Mouse (Mus musculus) G1E (cell line): Measurements from ENCODE around the gene Slc8a2. TPM values are rescaled to one million over a fixed set of nuclear protein-coding genes. Genes with fewer than 3 reads are reported as not detected.

Experiments used
- ATAC-seq: 2 replicates; pipeline ENCODE4 v1.8.0; 2016; ENCODE audit warnings: mild to moderate bottlenecking; ENCODE audit not compliant: insufficient number of reproducible peaks, poor library complexity, low FRiP score, severe bottlenecking; ENCODE audit errors: extremely low read depth
- DNase-seq: peaks from one replicate; pipeline ENCODE4 v3.0.0; 2012; ENCODE audit warnings: low spot score
- H3K27me3 ChIP-seq: 2 replicates; pipeline ENCODE4 v1.6.1; 2012; ENCODE audit warnings: mild to moderate bottlenecking, low read length, inconsistent platforms; ENCODE audit not compliant: insufficient read depth
- H3K36me3 ChIP-seq: replicated peaks from 2 replicates; pipeline ENCODE3; 2012; ENCODE audit warnings: mild to moderate bottlenecking, inconsistent platforms
- H3K4me1 ChIP-seq: 2 replicates; pipeline ENCODE4 v1.6.1; 2012; ENCODE audit warnings: low read depth, low read length, inconsistent platforms, mixed read lengths; ENCODE audit not compliant: insufficient read depth
- H3K4me3 ChIP-seq: 2 replicates; pipeline ENCODE4 v1.5.1; 2012; ENCODE audit warnings: low read depth, mild to moderate bottlenecking, inconsistent platforms, low read length, moderate library complexity, mixed read lengths
- H3K9me3 ChIP-seq: replicated peaks from 2 replicates; pipeline ENCODE4 v1.6.1; 2012; ENCODE audit warnings: inconsistent platforms
- CTCF ChIP-seq: IDR thresholded peaks from 2 replicates; pipeline ENCODE4 v1.5.1; 2012; ENCODE audit warnings: low read depth, low read length, inconsistent platforms, mixed read lengths
- GATA1 ChIP-seq: IDR thresholded peaks from 2 replicates; pipeline ENCODE4 v1.6.1; 2012; ENCODE audit warnings: borderline replicate concordance, low read length, inconsistent platforms, mixed read lengths
- GATA2 ChIP-seq: IDR thresholded peaks from 2 replicates; pipeline ENCODE4 v1.6.1; 2012; ENCODE audit warnings: low read depth, low read length, inconsistent platforms, borderline replicate concordance
- POLR2AphosphoS5 ChIP-seq: IDR thresholded peaks from 2 replicates; pipeline ENCODE4 v1.6.1; 2012; ENCODE audit warnings: low read depth, low read length, inconsistent platforms; ENCODE audit not compliant: insufficient replicate concordance
- TAL1 ChIP-seq: conservative IDR thresholded peaks from 2 replicates; pipeline ENCODE4 v1.6.1; 2012; ENCODE audit warnings: low read depth, low read length, inconsistent platforms, mixed read lengths
- polyA plus RNA-seq: library from polyadenylated mRNA; stranded (reverse); fragments of >175 nt; gene quantifications from 2 replicates; pipeline ENCODE4 v1.2.3, GENCODE M21; 2012
- total RNA-seq, 2 experiments: library from RNA; stranded (forward) in 1 of 2; stranded (reverse) in 1 of 2; fragments of 200-1000 nt in 1 of 2; fragments of >200 nt in 1 of 2; fragmentation: Nextera tagmentation in 1 of 2; gene quantifications; 2 replicates each; pipeline ENCODE4 v1.2.3; 2014 to 2017

Gene Slc8a2
- total and polyA plus RNA-seq, 3 experiments, result 0.03 to 0.23 (median 0.05) TPM

GRCm38 (mm10) chr7:16104611-16105388 is 24.8 kb upstream of the Slc8a2 start:
- H3K27me3 ChIP-seq, result no peaks in the 10 kb centered on the region
- H3K9me3 ChIP-seq, result no peaks in the 10 kb centered on the region
- H3K4me3 ChIP-seq, result no peak overlapping the region
- no peak for TF ChIP-seq TAL1
- no peak for TF ChIP-seq GATA2
- no peak for TF ChIP-seq CTCF
- no peak for TF ChIP-seq POLR2AphosphoS5
- TF ChIP-seq GATA1, result no peak
- H3K36me3 ChIP-seq, result peaks cover 97% of the 10 kb centered on the region
- H3K4me1 ChIP-seq, result peaks cover 60% of the 10 kb centered on the region
- DNase-seq (no peak), ATAC-seq (no peak)

- H3K36me3 ChIP-seq, result peaks cover 100% of the 10 kb centered on the region
- DNase-seq, result no peak
- no peaks in the 10 kb centered on the region for H3K27me3 ChIP-seq
- no peak overlapping the region for H3K4me3 ChIP-seq
- no peak for ATAC-seq
- TF ChIP-seq GATA1, result no peak
- no peak for TF ChIP-seq GATA2
- no peak for TF ChIP-seq POLR2AphosphoS5
- no peak for TF ChIP-seq TAL1
- TF ChIP-seq CTCF, result no peak
- peaks cover 59% of the 10 kb centered on the region for H3K4me1 ChIP-seq
- no peaks in the 10 kb centered on the region for H3K9me3 ChIP-seq
Measured at GRCm38 (mm10) chr7:16108886-16109542, 20.6 kb upstream of the Slc8a2 start.

- Histone ChIP-seq H3K27me3 (no peaks in the 10 kb centered on the region), H3K9me3 (no peaks in the 10 kb centered on the region), H3K4me3 (peak overlapping the region; percentile 22; the same call in 1 of the 2 replicates), H3K4me1 (peaks cover 50% of the 10 kb centered on the region), H3K36me3 (peaks cover 100% of the 10 kb centered on the region)
- TF ChIP-seq POLR2AphosphoS5, result no peak
- TF ChIP-seq TAL1, result no peak
- TF ChIP-seq CTCF, result no peak
- TF ChIP-seq GATA1, result no peak
- TF ChIP-seq GATA2, result no peak
- no peak for ATAC-seq
- no peak for DNase-seq
Measured at GRCm38 (mm10) chr7:16110158-16110557, 19.5 kb upstream of the Slc8a2 start.

- TF ChIP-seq TAL1, result peak; percentile 75
- TF ChIP-seq GATA2, result no peak
- Histone ChIP-seq H3K27me3 (no peaks in the 10 kb centered on the region), H3K9me3 (no peaks in the 10 kb centered on the region), H3K4me1 (peaks cover 47% of the 10 kb centered on the region), H3K36me3 (peaks cover 100% of the 10 kb centered on the region), H3K4me3 (no peak overlapping the region)
- ATAC-seq (peak; percentile 70), DNase-seq (no peak)
Measured at GRCm38 (mm10) chr7:16111284-16112090, 18.1 kb upstream of the Slc8a2 start.

- DNase-seq (no peak), ATAC-seq (no peak)
- Histone ChIP-seq H3K4me3 (no peak overlapping the region), H3K36me3 (peaks cover 81% of the 10 kb centered on the region), H3K9me3 (no peaks in the 10 kb centered on the region), H3K4me1 (peaks cover 47% of the 10 kb centered on the region), H3K27me3 (no peaks in the 10 kb centered on the region)
- TF ChIP-seq TAL1, result no peak
Measured at GRCm38 (mm10) chr7:16116418-16116817, 13.2 kb upstream of the Slc8a2 start.

GRCm38 (mm10) chr7:16117100-16117499 is 12.5 kb upstream of the Slc8a2 start:
- Histone ChIP-seq H3K4me3 (no peak overlapping the region), H3K9me3 (no peaks in the 10 kb centered on the region), H3K27me3 (no peaks in the 10 kb centered on the region), H3K36me3 (peaks cover 76% of the 10 kb centered on the region), H3K4me1 (peaks cover 41% of the 10 kb centered on the region)
- DNase-seq, result no peak
- ATAC-seq, result no peak
- TF ChIP-seq CTCF (no peak), GATA2 (no peak), TAL1 (no peak), POLR2AphosphoS5 (no peak), GATA1 (no peak)
